Mouse (Mus musculus): ENCODE results near the gene Hgf.

GRCm38 (mm10) chr5:16506702-16507350 is 46.5 kb upstream of the Hgf start:
- TF ChIP-seq CTCF (conservative IDR thresholded peaks at IDR 0.05; ENCODE audit: low read length) (no peak), POU5F1 (IDR thresholded peaks at IDR 0.05; ENCODE audit: borderline replicate concordance, low read length) (no peak), NANOG (IDR thresholded peaks at IDR 0.05; ENCODE audit: borderline replicate concordance, low read length) (no peak)

Data from E14TG2a.4 (cell line).